Mouse (Mus musculus): ENCODE data around the gene Kif6. TPM values are rescaled to one million over a fixed set of nuclear protein-coding genes. Genes with fewer than 3 reads are reported as not detected.

Kif6 gene
- total RNA-seq, 1 experiment, result 0.36 TPM

DNA sequence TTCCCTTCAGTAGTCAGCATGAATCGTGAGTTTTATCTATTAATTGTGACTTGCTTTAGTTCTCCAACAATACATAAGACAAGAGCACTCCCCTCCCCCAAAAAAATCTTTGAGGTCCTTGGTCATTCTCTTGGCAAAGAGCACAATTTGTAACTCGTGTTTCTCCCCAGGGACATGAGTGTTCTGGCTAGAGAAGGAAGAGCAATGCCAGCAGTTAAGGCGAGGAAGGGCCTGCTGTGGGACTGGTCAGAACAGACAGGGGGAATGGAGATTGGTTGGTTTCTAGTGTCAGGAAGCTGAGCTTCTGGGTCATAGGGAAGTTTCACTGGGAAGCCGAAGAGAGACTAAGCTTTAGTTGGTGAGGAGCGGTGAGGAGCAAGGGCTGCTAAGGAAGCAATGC is 184.2 kb downstream of the Kif6 start:
- Histone ChIP-seq H3K4me1 (ENCODE audit: control insufficient read depth in 2 of 2, insufficient read depth in 2 of 2, low read length in 2 of 2, poor library complexity in 1 of 2) (no peaks in the 10 kb centered on the region), H3K9me3 (ENCODE audit: control insufficient read depth, insufficient read depth, low read depth, low read length) (no peaks in the 10 kb centered on the region), H3K4me3 (ENCODE audit: insufficient read depth in 1 of 2, low read depth in 1 of 2, low read length in 2 of 2, poor library complexity in 1 of 2, severe bottlenecking in 1 of 2) (no peak overlapping the region), H3K36me3 (ENCODE audit: control insufficient read depth, insufficient read depth, low read length, poor library complexity, severe bottlenecking) (no peaks in the 10 kb centered on the region), H3K27ac (ENCODE audit: insufficient read depth, low read depth, low read length, poor library complexity, severe bottlenecking) (no peak overlapping the region), H3K9ac (ENCODE audit: insufficient read depth, low read depth, low read length, poor library complexity, severe bottlenecking) (no peak overlapping the region)
- DNase-seq (ENCODE audit: low read depth, low spot score), result no peak
- in situ Hi-C loops (cut with MboI; ENCODE audit: low sequenced_read_pairs in 2 of 2, unreplicated experiment in 2 of 2), result no loop called here
- TF ChIP-seq ZC3H11A (IDR thresholded peaks at IDR 0.05; ENCODE audit: borderline replicate concordance, low read depth, low read length) (no peak), MAFK (IDR thresholded peaks at IDR 0.05; ENCODE audit: insufficient read depth, low read depth, low read length) (no peak), CHD2 (IDR thresholded peaks at IDR 0.05; ENCODE audit: low read depth, low read length) (no peak), ZNF384 (IDR thresholded peaks at IDR 0.05; ENCODE audit: low read depth, low read length) (no peak), HCFC1 (IDR thresholded peaks at IDR 0.05; ENCODE audit: borderline replicate concordance, insufficient read depth, low read length) (no peak)

DNA sequence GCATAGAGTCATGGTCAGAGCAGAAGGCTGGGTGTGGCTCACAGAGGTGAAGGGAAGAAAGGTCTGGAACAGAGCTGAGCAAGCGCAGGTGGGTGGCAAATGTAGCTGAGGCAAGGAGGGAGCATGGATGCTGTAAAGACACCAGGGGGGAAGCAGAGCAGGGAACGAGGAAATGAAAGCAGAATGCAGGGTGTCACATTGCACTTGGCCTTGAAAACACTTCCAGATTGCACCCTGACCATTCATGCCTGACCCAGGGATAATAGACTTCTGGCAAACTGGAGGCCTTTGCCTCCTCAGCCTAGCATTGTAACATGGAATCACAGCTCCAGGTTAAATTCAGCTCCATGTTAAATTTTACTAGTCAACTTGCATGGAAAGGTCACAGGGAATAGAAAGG is 185.2 kb downstream of the Kif6 start:
- H3K36me3 ChIP-seq (ENCODE audit: control insufficient read depth, insufficient read depth, low read length, poor library complexity, severe bottlenecking), result no peaks in the 10 kb centered on the region
- TF ChIP-seq ZC3H11A (IDR thresholded peaks at IDR 0.05; ENCODE audit: borderline replicate concordance, low read depth, low read length) (no peak), HCFC1 (IDR thresholded peaks at IDR 0.05; ENCODE audit: borderline replicate concordance, insufficient read depth, low read length) (no peak), CHD2 (IDR thresholded peaks at IDR 0.05; ENCODE audit: low read depth, low read length) (no peak), ZNF384 (IDR thresholded peaks at IDR 0.05; ENCODE audit: low read depth, low read length) (no peak), MAFK (IDR thresholded peaks at IDR 0.05; ENCODE audit: insufficient read depth, low read depth, low read length) (no peak)
- no peaks in the 10 kb centered on the region for H3K9me3 ChIP-seq (ENCODE audit: control insufficient read depth, insufficient read depth, low read depth, low read length)
- no peak overlapping the region for H3K9ac ChIP-seq (ENCODE audit: insufficient read depth, low read depth, low read length, poor library complexity, severe bottlenecking)
- DNase-seq (ENCODE audit: low read depth, low spot score), result no peak
- in situ Hi-C loops (cut with MboI; ENCODE audit: low sequenced_read_pairs in 2 of 2, unreplicated experiment in 2 of 2), result no loop called here
- H3K4me1 ChIP-seq (ENCODE audit: control insufficient read depth in 2 of 2, insufficient read depth in 2 of 2, low read length in 2 of 2, poor library complexity in 1 of 2), result no peaks in the 10 kb centered on the region
- H3K27ac ChIP-seq (ENCODE audit: insufficient read depth, low read depth, low read length, poor library complexity, severe bottlenecking), result no peak overlapping the region
- H3K4me3 ChIP-seq (ENCODE audit: insufficient read depth in 1 of 2, low read depth in 1 of 2, low read length in 2 of 2, poor library complexity in 1 of 2, severe bottlenecking in 1 of 2), result no peak overlapping the region

DNA sequence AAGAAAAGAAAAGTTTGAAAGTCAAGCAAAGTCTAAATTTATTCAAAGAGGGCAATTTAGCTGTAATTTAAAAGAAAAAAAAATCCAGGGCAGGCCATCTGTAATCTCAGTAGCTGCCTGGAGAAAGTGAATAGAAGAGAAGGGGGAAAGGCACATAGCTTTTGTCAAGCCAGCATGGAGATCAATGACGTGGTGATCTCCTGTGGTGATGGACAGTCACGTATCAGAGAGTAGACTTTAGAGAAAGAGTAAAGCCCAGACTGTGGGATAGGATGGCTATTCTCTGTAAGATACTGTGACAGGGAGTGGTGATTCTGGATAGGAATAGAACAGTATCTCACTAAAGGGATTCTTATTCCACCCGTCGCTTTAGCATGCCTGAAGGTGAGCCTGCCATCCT is 192.5 kb downstream of the Kif6 start:
- in situ Hi-C loops (cut with MboI; ENCODE audit: low sequenced_read_pairs in 2 of 2, unreplicated experiment in 2 of 2), result no loop called here
- DNase-seq (ENCODE audit: low read depth, low spot score), result no peak
- Histone ChIP-seq H3K27ac (ENCODE audit: insufficient read depth, low read depth, low read length, poor library complexity, severe bottlenecking) (no peak overlapping the region), H3K4me1 (ENCODE audit: control insufficient read depth in 2 of 2, insufficient read depth in 2 of 2, low read length in 2 of 2, poor library complexity in 1 of 2) (no peaks in the 10 kb centered on the region), H3K9ac (ENCODE audit: insufficient read depth, low read depth, low read length, poor library complexity, severe bottlenecking) (no peak overlapping the region), H3K36me3 (ENCODE audit: control insufficient read depth, insufficient read depth, low read length, poor library complexity, severe bottlenecking) (no peaks in the 10 kb centered on the region), H3K4me3 (ENCODE audit: insufficient read depth in 1 of 2, low read depth in 1 of 2, low read length in 2 of 2, poor library complexity in 1 of 2, severe bottlenecking in 1 of 2) (no peak overlapping the region), H3K9me3 (ENCODE audit: control insufficient read depth, insufficient read depth, low read depth, low read length) (no peaks in the 10 kb centered on the region)
- no peak for TF ChIP-seq CHD2 (IDR thresholded peaks at IDR 0.05; ENCODE audit: low read depth, low read length)

DNA sequence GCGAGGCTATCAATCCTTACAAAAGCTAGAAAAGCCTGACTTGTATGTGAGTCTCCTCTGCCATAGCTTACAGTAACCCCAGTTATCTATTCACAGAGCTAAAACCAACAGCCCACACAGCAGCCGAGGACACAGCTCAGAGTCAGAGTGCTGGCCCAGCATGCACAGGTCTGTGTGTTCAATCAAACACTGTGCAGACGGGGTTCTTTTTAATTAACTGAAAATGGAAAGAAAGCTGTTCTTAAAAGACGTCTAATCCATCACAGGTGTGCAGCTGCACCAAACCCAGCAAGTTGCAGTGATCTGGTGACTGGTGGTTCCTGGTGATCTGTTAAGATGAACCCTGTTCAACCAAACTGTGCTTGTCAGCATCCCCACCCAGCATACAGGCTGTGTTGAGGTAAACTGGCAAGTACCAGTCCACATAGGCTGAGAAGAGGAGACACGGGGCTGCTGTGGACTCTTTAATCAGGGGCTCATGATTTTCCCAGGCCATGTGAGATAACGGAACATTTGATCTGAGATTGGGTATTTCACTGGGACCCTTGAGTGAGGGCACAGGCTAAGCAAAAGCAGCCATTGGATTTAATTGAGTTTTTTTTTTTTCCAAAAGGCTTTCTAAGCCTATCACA is 193.9 kb downstream of the Kif6 start:
- no peaks in the 10 kb centered on the region for H3K36me3 ChIP-seq (ENCODE audit: control insufficient read depth, insufficient read depth, low read length, poor library complexity, severe bottlenecking)
- no peak overlapping the region for H3K4me3 ChIP-seq (ENCODE audit: insufficient read depth in 1 of 2, low read depth in 1 of 2, low read length in 2 of 2, poor library complexity in 1 of 2, severe bottlenecking in 1 of 2)
- no peaks in the 10 kb centered on the region for H3K9me3 ChIP-seq (ENCODE audit: control insufficient read depth, insufficient read depth, low read depth, low read length)
- no peak for DNase-seq (ENCODE audit: low read depth, low spot score)
- in situ Hi-C loops (cut with MboI; ENCODE audit: low sequenced_read_pairs in 2 of 2, unreplicated experiment in 2 of 2), result no loop called here
- H3K9ac ChIP-seq (ENCODE audit: insufficient read depth, low read depth, low read length, poor library complexity, severe bottlenecking), result no peak overlapping the region
- TF ChIP-seq ZNF384 (IDR thresholded peaks at IDR 0.05; ENCODE audit: low read depth, low read length), result no peak
- TF ChIP-seq ZC3H11A (IDR thresholded peaks at IDR 0.05; ENCODE audit: borderline replicate concordance, low read depth, low read length), result no peak
- TF ChIP-seq CHD2 (IDR thresholded peaks at IDR 0.05; ENCODE audit: low read depth, low read length), result no peak
- TF ChIP-seq MAFK (IDR thresholded peaks at IDR 0.05; ENCODE audit: insufficient read depth, low read depth, low read length), result no peak
- TF ChIP-seq HCFC1 (IDR thresholded peaks at IDR 0.05; ENCODE audit: borderline replicate concordance, insufficient read depth, low read length), result no peak
- H3K27ac ChIP-seq (ENCODE audit: insufficient read depth, low read depth, low read length, poor library complexity, severe bottlenecking), result no peak overlapping the region
- H3K4me1 ChIP-seq (ENCODE audit: control insufficient read depth in 2 of 2, insufficient read depth in 2 of 2, low read length in 2 of 2, poor library complexity in 1 of 2), result no peaks in the 10 kb centered on the region

All from ES-E14 (cell line).